In the genomic region with DNA sequence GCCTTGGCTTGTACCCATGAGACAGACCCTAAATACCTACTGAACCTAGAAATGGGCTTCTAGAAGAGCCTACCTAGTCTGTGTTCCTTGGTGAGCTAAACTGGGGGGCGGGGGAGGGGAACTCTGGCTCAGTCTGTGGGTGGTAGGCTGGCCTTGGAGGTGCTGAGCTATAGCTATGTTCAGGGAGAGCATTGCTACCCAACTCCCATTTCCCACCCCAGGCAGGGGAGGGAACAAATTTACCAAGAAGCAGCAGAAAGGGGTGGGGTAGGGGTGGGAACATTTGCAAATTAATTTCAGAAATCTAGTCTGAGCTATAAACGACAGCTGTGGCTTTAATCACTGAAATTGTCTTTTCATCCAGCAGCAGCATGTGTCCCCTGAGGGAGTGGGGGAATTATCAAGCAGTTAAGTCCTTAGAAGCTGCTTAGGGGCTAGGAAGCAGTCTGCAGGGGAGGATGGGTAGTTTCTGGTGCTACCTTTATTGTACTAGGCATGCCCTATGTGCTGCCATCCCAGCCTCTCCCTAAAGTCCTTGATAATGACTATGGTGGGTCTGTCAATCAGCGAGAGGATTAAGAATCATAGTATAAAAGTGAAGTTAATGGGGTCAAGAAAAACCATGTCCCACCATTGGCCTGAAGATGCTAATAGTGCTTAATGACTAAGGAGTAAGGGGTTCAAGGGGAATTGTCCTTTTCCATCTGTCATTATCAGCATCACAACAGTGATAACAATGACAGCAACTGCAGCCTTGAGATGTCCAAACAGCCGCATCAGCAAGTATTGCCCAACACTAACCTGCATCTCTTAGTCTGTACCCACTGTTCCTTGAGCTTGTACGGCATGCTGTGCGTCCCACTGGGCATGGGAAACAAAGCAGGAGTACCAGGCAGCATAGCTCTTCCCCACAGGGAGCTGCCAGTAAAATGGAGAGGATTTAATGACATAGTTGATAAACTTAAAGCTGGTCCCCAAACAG, we compare ENCODE assay signal across 18 mouse cellular contexts.
DNase-seq lines count a peak whose midpoint lies in the region; ATAC-seq and TF ChIP-seq lines count a peak whose summit lies in the region.
"Had no signal": no experiment of that assay in that cellular context is flagged by ENCODE, and none has a peak within 500 bp of the region (broad histone marks: within the 10 kb centered on the region; RNA-seq: fewer than 3 reads in every experiment).

No protein-coding gene starts in this region.

- TF ChIP-seq CTCF in kidney, postnatal 0 days (IDR thresholded peaks at IDR 0.05; ENCODE audit: low read depth) = no peak

- H3K4me2 ChIP-seq in kidney, postnatal 0 days (ENCODE audit: low read length) = no peak overlapping the region
- H3K4me2 ChIP-seq in forebrain, embryonic 14.5 days (ENCODE audit: low read length) = no peak overlapping the region
- no peak overlapping the region for H3K4me2 ChIP-seq in midbrain, embryonic 12.5 days (replicated peaks)
- H3K4me2 ChIP-seq: intestine, embryonic 15.5 days; limb, embryonic 12.5 days had no signal

- H3K9me3 ChIP-seq in kidney, postnatal 0 days (replicated peaks; ENCODE audit: low read length) = no peaks in the 10 kb centered on the region
- H3K9me3 ChIP-seq in forebrain, embryonic 14.5 days (replicated peaks; ENCODE audit: control insufficient read depth, low read length) = no peaks in the 10 kb centered on the region
- H3K9me3 ChIP-seq in midbrain, embryonic 12.5 days = no peaks in the 10 kb centered on the region
- H3K9me3 ChIP-seq: G1E; intestine, embryonic 15.5 days; limb, embryonic 12.5 days had no signal

- no peak overlapping the region for H3K9ac ChIP-seq in kidney, postnatal 0 days (ENCODE audit: low read depth, low read length)
- no peak overlapping the region for H3K9ac ChIP-seq in forebrain, embryonic 14.5 days (ENCODE audit: low read length)
- no peak overlapping the region for H3K9ac ChIP-seq in midbrain, embryonic 12.5 days (replicated peaks)
- H3K9ac ChIP-seq: intestine, embryonic 15.5 days; limb, embryonic 12.5 days had no signal

- no peaks in the 10 kb centered on the region for H3K4me1 ChIP-seq in kidney, postnatal 0 days (replicated peaks; ENCODE audit: insufficient read depth, low read length)
- no peaks in the 10 kb centered on the region for H3K4me1 ChIP-seq in forebrain, embryonic 14.5 days (ENCODE audit: control insufficient read depth, insufficient read depth, low read length)
- peaks cover 7% of the 10 kb centered on the region for H3K4me1 ChIP-seq in midbrain, embryonic 12.5 days
- H3K4me1 ChIP-seq: intestine, embryonic 15.5 days had no signal

- H3K27ac ChIP-seq in kidney, postnatal 0 days = no peak overlapping the region
- H3K27ac ChIP-seq in forebrain, embryonic 14.5 days (ENCODE audit: low read depth, low read length) = peak overlapping the region; percentile 41; the same call in 1 of the 2 replicates
- H3K27ac ChIP-seq in midbrain, embryonic 12.5 days (replicated peaks) = no peak overlapping the region
- H3K27ac ChIP-seq: intestine, embryonic 15.5 days; limb, embryonic 12.5 days; macrophage; stomach, postnatal 0 days had no signal

- 62% methylated on average over 6 of the region's 6 CpGs for WGBS in kidney, postnatal 0 days
- 59% methylated on average over 6 of the region's 6 CpGs for WGBS in forebrain, embryonic 14.5 days
- 51% methylated on average over 6 of the region's 6 CpGs for WGBS in midbrain, embryonic 12.5 days

- no peaks in the 10 kb centered on the region for H3K36me3 ChIP-seq in kidney, postnatal 0 days (ENCODE audit: insufficient read depth, low read length)
- H3K36me3 ChIP-seq in forebrain, embryonic 14.5 days (ENCODE audit: control insufficient read depth, insufficient read depth, low read length) = no peaks in the 10 kb centered on the region
- no peaks in the 10 kb centered on the region for H3K36me3 ChIP-seq in midbrain, embryonic 12.5 days
- H3K36me3 ChIP-seq: G1E; intestine, embryonic 15.5 days; limb, embryonic 12.5 days had no signal

- no peaks in the 10 kb centered on the region for H3K27me3 ChIP-seq in kidney, postnatal 0 days (ENCODE audit: insufficient read depth, low read length)
- no peaks in the 10 kb centered on the region for H3K27me3 ChIP-seq in forebrain, embryonic 14.5 days (replicated peaks; ENCODE audit: control insufficient read depth, insufficient read depth, low read length)
- no peaks in the 10 kb centered on the region for H3K27me3 ChIP-seq in midbrain, embryonic 12.5 days
- H3K27me3 ChIP-seq: intestine, embryonic 15.5 days; limb, embryonic 12.5 days had no signal

- no peak overlapping the region for H3K4me3 ChIP-seq in kidney, postnatal 0 days (replicated peaks; ENCODE audit: low read depth, low read length)
- no peak overlapping the region for H3K4me3 ChIP-seq in forebrain, embryonic 14.5 days (ENCODE audit: low read depth, low read length)
- H3K4me3 ChIP-seq in midbrain, embryonic 12.5 days = no peak overlapping the region
- H3K4me3 ChIP-seq: intestine, embryonic 15.5 days; limb, embryonic 12.5 days had no signal

- no peak for ATAC-seq in kidney, postnatal 0 days (replicated peaks; ENCODE audit: low FRiP score, low read depth)
- peak; percentile 44 for ATAC-seq in forebrain, embryonic 14.5 days
- peak; percentile 83 for ATAC-seq in midbrain, embryonic 12.5 days (ENCODE audit: low FRiP score, low read depth)
- ATAC-seq: intestine, embryonic 15.5 days had no signal

- DNase-seq in kidney, postnatal 0 days (ENCODE audit: low spot score) = peak; percentile 6
- DNase-seq in kidney, postnatal 4 days = no peak
- DNase-seq in forebrain, embryonic 14.5 days (ENCODE audit: low spot score) = peak; percentile 46
- peak; percentile 56 for DNase-seq in retina, embryonic 14.5 days (ENCODE audit: low spot score)
- DNase-seq in spleen, postnatal 10 days (ENCODE audit: low spot score in 2 of 2) = no peak
- no peak for DNase-seq in lung, postnatal 4 days
- DNase-seq in layer of hippocampus, adult 9-10 months (ENCODE audit: low spot score) = no peak
- DNase-seq: adrenal gland, postnatal 14 days; cerebellum, postnatal 36 days; kidney, postnatal 10 days; lung, adult 18-20 months; spleen, adult 18-20 months had no signal

Comparison
In these comparisons a context has a peak if more than half of its experiments do, and no peak if none do; other contexts are left out.
1. DNase-seq: peak in kidney, postnatal 0 days (single experiment), forebrain, embryonic 14.5 days (single experiment) and retina, embryonic 14.5 days (single experiment); none in kidney, postnatal 4 days (0 of 2), spleen, postnatal 10 days (0 of 2), lung, postnatal 4 days (0 of 2) and layer of hippocampus, adult 9-10 months (single experiment).